Mouse (Mus musculus) lung, embryonic 14.5 days (tissue): ENCODE results near the gene Slc47a2. TPM values are rescaled to one million over a fixed set of nuclear protein-coding genes. Genes with fewer than 3 reads are reported as not detected.

Source experiments
- ATAC-seq: fragments of 200-750 bp; cut with Nextera tagmentation; 2 replicates; pipeline ENCODE4 v1.8.0; 2017; ENCODE audit warnings: mild to moderate bottlenecking, moderate TSS enrichment, moderate library complexity; ENCODE audit not compliant: insufficient read depth
- DNase-seq: peaks from one replicate; pipeline ENCODE4 v3.0.0-alpha.2; 2015
- H3K27ac ChIP-seq: fragments of 300-500 bp; sonication (generic); 2 replicates; pipeline ENCODE4 v1.5.1; 2014; ENCODE audit warnings: low read depth, mild to moderate bottlenecking, moderate library complexity
- H3K27me3 ChIP-seq: fragments of 300-500 bp; sonication (generic); 2 replicates; pipeline ENCODE4 v1.6.1; 2014; ENCODE audit warnings: low read length, control low read depth; ENCODE audit not compliant: insufficient read depth
- H3K36me3 ChIP-seq: fragments of 300-500 bp; sonication (generic); 2 replicates; pipeline ENCODE4 v1.6.1; 2014; ENCODE audit warnings: control low read depth; ENCODE audit not compliant: insufficient read depth
- H3K4me1 ChIP-seq: fragments of 300-500 bp; sonication (generic); 2 replicates; pipeline ENCODE4 v1.6.1; 2014; ENCODE audit warnings: antibody characterized with exemption, control low read depth; ENCODE audit not compliant: insufficient read depth
- H3K4me2 ChIP-seq: fragments of 300-500 bp; sonication (generic); 2 replicates; pipeline ENCODE4 v1.6.1; 2014; ENCODE audit warnings: mild to moderate bottlenecking
- H3K4me3 ChIP-seq: fragments of 300-500 bp; sonication (generic); 2 replicates; pipeline ENCODE4 v1.5.1; 2014; ENCODE audit warnings: low read depth, low read length
- H3K9ac ChIP-seq: fragments of 300-500 bp; sonication (generic); 2 replicates; pipeline ENCODE4 v1.6.1; 2014
- H3K9me3 ChIP-seq: fragments of 300-500 bp; sonication (generic); 2 replicates; pipeline ENCODE4 v1.6.1; 2016; ENCODE audit warnings: low read depth, low read length, control low read depth
- CTCF ChIP-seq: IDR thresholded peaks from 2 replicates; pipeline ENCODE4 v1.5.1; 2016; ENCODE audit warnings: antibody characterized with exemption, low read depth
- WGBS: fragments of 180-500 bp; shearing (Covaris S2); extraction: QIAGEN DNeasy Blood & Tissue Kit; methylation state at CpG from one replicate; pipeline ENCODE4 v1.1.7; 2014; 5-methylcytosine and 5-hydroxymethylcytosine counted together
- polyA plus RNA-seq: library from polyadenylated mRNA; unstranded; fragments of >200 nt; fragmentation: Nextera tagmentation; extraction: Ambion mirVana; gene quantifications from 2 replicates; pipeline ENCODE4 v1.2.1, GENCODE M21; 2014

Slc47a2 gene
- polyA plus RNA-seq, 1 experiment from 2014 or later: not detected

DNA sequence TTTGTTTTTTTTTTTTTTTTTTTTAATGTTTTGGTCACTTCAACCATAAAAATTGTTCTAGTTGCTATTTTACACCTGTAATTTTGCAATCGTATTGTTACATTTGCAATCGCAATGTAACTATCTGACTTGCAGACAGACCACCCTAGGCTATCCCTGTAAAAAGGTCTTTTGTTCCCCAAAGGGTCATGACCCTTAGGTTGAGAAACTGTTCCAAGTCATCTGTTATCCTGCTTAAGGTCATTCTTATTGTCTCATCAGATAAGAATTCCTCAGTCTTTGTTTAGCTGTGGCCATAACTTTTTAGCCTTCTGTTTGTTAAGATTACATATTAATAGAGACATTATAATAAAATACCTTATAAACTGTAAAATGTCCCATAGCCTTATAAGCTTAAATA lies 49.4 kb downstream of the Slc47a2 start:
- H3K4me2 ChIP-seq: no peak overlapping the region
- H3K36me3 ChIP-seq: no peaks in the 10 kb centered on the region
- TF ChIP-seq CTCF: no peak
- WGBS: 71% methylated on average over 2 of the region's 2 CpGs
- H3K27ac ChIP-seq: no peak overlapping the region
- DNase-seq (no peak), ATAC-seq (no peak)
- no peak overlapping the region for H3K4me3 ChIP-seq
- H3K27me3 ChIP-seq: no peaks in the 10 kb centered on the region
- H3K9ac ChIP-seq: no peak overlapping the region
- no peaks in the 10 kb centered on the region for H3K4me1 ChIP-seq
- no peaks in the 10 kb centered on the region for H3K9me3 ChIP-seq

DNA sequence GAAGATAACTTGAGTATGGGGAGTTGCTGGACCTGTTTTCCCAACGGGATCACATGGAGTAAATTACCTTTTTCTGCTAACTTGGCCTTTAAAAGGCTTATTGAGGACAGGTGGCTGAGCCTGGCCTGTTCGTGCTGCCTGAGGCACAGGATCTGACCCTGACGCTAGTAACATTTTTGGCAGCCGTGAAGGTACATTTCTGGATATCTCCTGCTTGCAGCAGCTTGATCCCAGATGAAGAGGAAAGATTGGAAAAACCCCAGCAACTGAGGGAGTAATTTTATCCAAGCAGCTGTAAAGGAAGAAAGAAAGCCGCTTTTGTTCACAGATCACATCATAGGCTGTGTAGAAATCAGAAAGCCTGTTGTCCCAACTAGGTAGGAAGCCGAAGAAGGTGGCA lies 58.3 kb downstream of the Slc47a2 start:
- no peak for DNase-seq
- H3K27ac ChIP-seq: no peak overlapping the region

DNA sequence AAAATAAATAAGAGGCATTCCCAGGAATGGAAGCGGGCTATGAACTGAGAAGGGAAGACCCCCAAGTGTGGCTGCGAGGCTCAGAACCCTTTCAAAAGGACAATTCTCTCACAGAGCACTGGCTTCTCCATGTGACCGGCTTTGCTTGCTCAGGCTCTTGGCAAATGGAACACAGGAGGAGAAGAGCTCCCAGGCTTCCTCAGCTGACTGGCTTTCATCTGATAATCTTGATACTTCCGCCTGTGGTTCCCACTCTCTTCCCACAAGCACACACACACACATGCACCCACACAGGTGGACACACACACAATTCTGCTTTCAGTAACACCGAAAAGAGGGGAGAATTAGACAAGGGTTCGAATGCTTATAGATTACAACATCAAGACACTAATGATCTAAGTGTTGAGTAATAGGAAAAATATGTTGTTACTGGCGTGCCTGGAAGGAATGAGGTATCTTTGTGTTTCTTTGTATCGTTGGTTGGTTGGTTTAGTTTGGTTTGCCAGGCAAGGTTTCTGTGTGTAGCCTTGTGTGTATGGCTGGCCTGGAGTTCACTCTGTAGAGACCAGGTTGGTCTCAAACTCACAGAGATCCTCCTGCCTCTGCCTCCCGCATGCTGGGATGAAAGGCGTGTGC lies 59.1 kb downstream of the Slc47a2 start:
- H3K9me3 ChIP-seq: no peaks in the 10 kb centered on the region
- H3K27me3 ChIP-seq: no peaks in the 10 kb centered on the region
- H3K27ac ChIP-seq: no peak overlapping the region
- no peaks in the 10 kb centered on the region for H3K4me1 ChIP-seq
- no peaks in the 10 kb centered on the region for H3K36me3 ChIP-seq
- no peak for DNase-seq
- no peak overlapping the region for H3K4me2 ChIP-seq
- no peak for TF ChIP-seq CTCF
- H3K4me3 ChIP-seq: no peak overlapping the region
- ATAC-seq: no peak
- no peak overlapping the region for H3K9ac ChIP-seq
- WGBS: 72% methylated on average over 10 of the region's 10 CpGs

More for the DNA sequence above, 58.3 kb downstream of the Slc47a2 start:
- H3K9ac ChIP-seq: no peak overlapping the region
- no peaks in the 10 kb centered on the region for H3K27me3 ChIP-seq
- 74% methylated on average over 6 of the region's 6 CpGs for WGBS
- no peak for TF ChIP-seq CTCF
- no peak overlapping the region for H3K4me3 ChIP-seq
- H3K9me3 ChIP-seq: no peaks in the 10 kb centered on the region
- no peak for ATAC-seq
- no peak overlapping the region for H3K4me2 ChIP-seq
- no peaks in the 10 kb centered on the region for H3K36me3 ChIP-seq
- no peaks in the 10 kb centered on the region for H3K4me1 ChIP-seq

DNA sequence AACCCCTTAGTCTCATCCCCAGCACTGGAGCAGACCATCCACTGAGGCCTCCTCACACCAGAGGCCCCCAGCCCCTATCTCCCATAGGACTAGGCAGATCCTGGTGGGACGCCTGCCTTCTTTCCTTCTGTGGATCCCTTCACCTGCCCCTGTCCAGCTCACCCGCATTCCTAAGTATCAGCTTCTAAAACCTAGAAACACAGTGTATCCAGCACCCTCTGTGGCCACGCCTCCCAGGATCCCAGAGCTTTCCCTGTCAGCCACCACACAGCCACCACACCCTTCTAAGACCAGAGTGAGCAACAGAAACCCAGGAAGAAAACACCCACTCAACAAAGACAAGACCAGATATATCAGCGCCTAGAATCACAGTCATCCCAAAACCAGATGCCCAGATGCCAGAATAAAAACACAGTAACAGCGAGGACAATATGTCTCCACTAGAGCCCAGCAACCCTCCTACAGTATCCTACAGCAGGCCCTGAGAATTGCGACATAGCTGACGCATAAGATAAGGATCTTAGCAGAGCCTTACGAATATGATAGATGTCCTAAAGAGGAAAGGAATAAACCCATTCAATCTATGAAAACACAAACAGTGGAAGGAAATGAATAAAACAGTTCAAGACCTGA lies 64.1 kb downstream of the Slc47a2 start:
- 72% methylated on average over 8 of the region's 8 CpGs for WGBS
- H3K27ac ChIP-seq: no peak overlapping the region
- H3K4me3 ChIP-seq: no peak overlapping the region
- ATAC-seq (no peak), DNase-seq (no peak)
- no peak overlapping the region for H3K4me2 ChIP-seq
- H3K27me3 ChIP-seq: no peaks in the 10 kb centered on the region
- no peaks in the 10 kb centered on the region for H3K9me3 ChIP-seq
- 0 out of 2 replicates have a peak, but pooled peaks cover 4% of the 10 kb centered on the region for H3K4me1 ChIP-seq
- no peaks in the 10 kb centered on the region for H3K36me3 ChIP-seq
- TF ChIP-seq CTCF: no peak
- H3K9ac ChIP-seq: no peak overlapping the region

DNA sequence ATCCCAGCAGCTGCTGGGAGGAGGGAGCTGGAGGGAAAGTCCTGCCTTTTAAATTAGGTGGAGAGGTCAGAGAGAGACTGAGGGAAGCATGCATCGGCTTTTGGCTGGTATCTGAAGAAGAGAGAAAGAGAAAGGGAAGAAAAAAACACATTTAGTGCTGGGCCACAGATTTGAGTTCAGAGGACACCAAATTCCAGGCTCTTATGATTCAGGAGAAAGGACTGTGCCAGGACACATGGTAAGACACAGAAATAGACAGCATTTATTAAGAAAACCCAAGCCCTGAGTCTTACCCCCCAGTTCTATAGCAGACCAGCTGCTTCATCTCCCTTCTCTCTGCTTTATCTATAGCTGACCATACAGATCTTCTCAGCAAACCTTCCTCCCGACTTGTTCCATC lies 64.7 kb downstream of the Slc47a2 start:
- WGBS: 45% methylated on average over 2 of the region's 2 CpGs
- TF ChIP-seq CTCF: no peak
- DNase-seq: no peak
- Histone ChIP-seq H3K27me3 (no peaks in the 10 kb centered on the region), H3K9me3 (no peaks in the 10 kb centered on the region), H3K4me2 (no peak overlapping the region), H3K27ac (no peak overlapping the region), H3K36me3 (no peaks in the 10 kb centered on the region), H3K4me3 (no peak overlapping the region), H3K4me1 (0 out of 2 replicates have a peak, but pooled peaks cover 4% of the 10 kb centered on the region), H3K9ac (no peak overlapping the region)
- ATAC-seq: no peak

DNA sequence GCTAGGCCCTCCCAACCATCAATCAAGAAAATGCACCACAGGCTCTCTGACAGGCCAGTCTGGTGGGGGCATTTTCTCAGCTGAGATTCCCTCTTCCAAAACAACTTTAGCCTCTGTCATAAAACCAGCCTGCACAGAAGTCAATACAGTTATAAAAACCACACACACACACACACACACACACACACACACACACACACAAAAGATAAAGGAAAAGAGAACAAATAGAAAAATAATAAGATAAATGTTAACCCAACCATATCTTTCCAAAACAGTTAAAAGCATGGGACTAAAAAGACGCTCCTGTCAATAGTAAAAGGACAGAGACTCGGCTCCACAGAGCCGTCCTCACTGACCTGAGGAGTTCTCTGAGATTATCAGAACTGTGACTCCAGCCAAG lies 66.2 kb downstream of the Slc47a2 start:
- DNase-seq: no peak
- H3K27ac ChIP-seq: no peak overlapping the region
- no peak overlapping the region for H3K9ac ChIP-seq
- no peaks in the 10 kb centered on the region for H3K27me3 ChIP-seq
- ATAC-seq: no peak
- 0 out of 2 replicates have a peak, but pooled peaks cover 4% of the 10 kb centered on the region for H3K4me1 ChIP-seq
- no peak for TF ChIP-seq CTCF
- H3K4me3 ChIP-seq: no peak overlapping the region
- H3K9me3 ChIP-seq: no peaks in the 10 kb centered on the region
- WGBS: 59% methylated on average over 3 of the region's 3 CpGs
- H3K36me3 ChIP-seq: no peaks in the 10 kb centered on the region
- no peak overlapping the region for H3K4me2 ChIP-seq

DNA sequence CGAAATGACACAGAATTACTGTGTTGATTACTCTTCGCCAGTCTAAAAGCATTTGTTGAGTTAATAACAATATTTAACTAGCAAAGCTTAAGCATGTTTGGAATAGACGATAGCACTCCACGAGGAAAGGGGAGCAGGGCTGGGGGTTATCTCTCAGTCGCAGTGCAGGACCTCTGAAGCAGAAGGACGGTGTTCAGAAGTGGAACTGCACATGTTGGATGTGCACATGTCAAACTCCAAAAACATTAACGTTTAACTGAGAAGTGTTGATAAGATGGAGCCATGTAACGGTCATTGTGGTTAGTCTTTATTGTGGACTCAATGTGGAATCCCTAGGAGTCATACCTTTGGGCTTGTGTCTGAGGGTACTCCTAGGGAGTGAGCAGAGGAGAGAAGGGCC lies 67.6 kb downstream of the Slc47a2 start:
- no peak overlapping the region for H3K27ac ChIP-seq
- no peak overlapping the region for H3K4me3 ChIP-seq
- no peak for TF ChIP-seq CTCF
- no peak overlapping the region for H3K9ac ChIP-seq
- no peaks in the 10 kb centered on the region for H3K27me3 ChIP-seq
- ATAC-seq (no peak), DNase-seq (no peak)
- WGBS: 34% methylated on average over 8 of the region's 8 CpGs
- no peaks in the 10 kb centered on the region for H3K9me3 ChIP-seq
- H3K36me3 ChIP-seq: no peaks in the 10 kb centered on the region
- no peak overlapping the region for H3K4me2 ChIP-seq
- 0 out of 2 replicates have a peak, but pooled peaks cover 4% of the 10 kb centered on the region for H3K4me1 ChIP-seq
